Mouse (Mus musculus): ENCODE data around the gene Serpinb1a.
"Not testable (repeated sequence)": the region's sequence is repeated elsewhere in the genome, so short reads cannot be mapped to it uniquely, and the experiment has no call there.

Gene Serpinb1a

DNA sequence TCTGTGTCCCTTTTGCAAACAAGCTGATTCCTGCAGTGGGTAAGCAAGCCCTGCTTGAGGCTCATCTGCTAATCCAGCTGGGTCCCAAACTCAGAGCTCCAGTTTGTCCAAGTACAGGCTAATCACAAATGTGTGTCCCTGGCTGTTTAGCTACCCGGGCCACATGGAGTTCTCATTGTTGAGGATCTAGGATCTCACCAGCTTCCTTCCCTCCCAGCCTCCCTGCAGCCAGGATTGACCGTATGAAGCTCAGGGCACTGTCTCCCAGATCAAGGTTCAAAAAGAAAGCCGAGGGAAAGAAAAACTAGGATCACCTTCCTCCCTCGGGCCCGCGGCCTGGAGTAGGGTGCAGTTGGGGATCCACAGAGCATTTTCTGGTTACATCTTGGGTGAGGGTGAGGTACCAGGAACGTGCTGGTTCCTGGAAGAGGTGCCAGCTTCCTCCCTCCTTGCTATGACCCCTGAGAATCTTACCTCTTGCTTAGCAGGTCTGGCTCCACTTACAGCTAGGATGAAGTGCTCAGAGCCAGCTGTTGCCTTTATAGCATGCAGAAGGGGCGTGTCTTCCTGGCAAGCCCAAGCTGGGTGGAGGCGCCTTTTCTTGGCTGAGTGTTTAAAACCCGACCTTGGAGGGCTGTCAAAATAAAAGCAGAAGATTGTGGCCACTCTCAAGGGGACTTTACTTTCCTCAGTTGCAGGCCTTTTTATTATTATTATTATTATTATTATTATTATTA, at the start of gene Serpinb1a:
Serpinb1a (minus strand) TSS at position 518 of the 737 bp plus-strand sequence.
- DNase-seq (ENCODE audit: extremely low spot score, low spot score) = no peak

DNA sequence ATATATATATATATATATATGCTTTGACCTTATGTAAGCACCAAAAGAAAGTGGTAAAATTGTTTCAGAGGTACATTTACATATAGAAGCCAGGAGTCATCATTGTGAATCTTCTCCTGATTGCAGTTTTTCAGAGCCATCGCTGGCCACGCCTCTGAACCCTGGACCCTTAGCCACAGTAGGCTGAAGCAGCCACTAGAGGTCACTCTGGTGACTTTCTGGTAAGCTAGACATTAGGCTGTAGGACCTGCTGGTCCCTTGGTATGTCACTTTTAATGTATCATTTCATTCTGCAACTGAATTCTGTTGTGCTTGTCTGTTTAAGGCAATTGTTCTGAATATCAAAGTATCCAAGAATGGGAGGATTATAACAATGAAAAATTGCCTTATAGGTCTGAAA, 49.7 kb upstream of the Serpinb1a start:
- peak; percentile 39 for DNase-seq (ENCODE audit: extremely low spot score, low spot score)

DNA sequence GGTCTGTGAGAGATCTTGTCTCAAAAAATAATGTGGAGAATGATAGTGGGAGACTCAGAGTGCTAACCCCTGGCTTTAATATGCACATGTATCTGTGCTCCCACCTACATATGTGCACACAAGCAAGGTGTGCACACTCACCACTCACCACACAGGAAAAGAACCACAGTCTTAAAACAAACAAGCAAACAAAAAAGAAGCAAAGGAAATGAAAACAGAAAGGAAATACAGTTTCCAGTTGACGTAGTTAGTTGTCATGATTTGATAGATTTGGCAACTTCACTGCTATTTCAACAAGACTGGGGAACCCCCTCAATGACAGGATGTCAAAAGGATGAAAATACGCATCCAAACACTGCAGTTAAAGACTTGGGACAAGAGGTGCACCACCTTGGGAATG, 48.1 kb upstream of the Serpinb1a start:
- not testable (repeated sequence) for DNase-seq (ENCODE audit: extremely low spot score, low spot score)

DNA sequence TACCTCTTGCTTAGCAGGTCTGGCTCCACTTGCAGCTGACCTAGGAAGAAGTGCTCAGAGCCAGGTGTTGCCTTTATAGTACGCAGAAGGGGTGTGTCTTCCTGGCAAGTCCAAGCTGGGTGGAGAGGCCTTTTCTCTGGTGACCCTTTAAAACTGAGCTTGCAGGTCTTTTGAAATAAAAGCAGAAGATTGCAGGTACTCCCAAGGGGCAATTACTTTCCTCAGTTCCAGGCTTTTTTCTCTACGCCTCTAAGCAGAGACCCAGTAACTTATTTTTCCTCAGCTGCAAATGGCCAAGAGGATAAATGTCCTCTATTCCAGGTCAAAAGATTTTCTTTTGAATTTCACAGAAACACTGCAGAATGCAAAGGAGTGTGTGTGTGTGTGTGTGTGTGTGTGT, 47.1 kb upstream of the Serpinb1a start, which contains the start of gene Serpinb1c:
Serpinb1c (minus strand) TSS at position 101 of the 400 bp plus-strand sequence.
- DNase-seq (ENCODE audit: extremely low spot score, low spot score) = no peak

DNA sequence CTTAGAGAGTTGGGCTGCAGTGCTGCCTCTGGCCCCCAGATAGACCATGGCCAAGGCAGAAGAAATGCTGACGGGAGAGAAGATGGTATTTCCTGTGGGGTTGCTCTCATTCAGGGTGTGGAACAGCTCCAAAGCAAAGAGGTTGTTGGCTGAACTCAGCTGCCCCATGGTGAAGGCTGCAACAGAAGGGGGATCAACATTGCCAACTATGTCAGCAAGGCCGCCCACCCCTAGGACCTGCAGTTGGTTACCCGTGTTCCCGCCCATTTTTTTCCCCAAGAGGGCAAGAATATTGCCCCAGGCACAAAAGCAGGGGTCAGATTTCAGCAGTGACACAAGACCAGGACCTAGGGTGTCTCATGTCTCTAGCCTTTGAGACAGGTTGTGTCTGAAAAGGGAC, 45.9 kb upstream of the Serpinb1a start:
- no peak for DNase-seq (ENCODE audit: extremely low spot score, low spot score)

DNA sequence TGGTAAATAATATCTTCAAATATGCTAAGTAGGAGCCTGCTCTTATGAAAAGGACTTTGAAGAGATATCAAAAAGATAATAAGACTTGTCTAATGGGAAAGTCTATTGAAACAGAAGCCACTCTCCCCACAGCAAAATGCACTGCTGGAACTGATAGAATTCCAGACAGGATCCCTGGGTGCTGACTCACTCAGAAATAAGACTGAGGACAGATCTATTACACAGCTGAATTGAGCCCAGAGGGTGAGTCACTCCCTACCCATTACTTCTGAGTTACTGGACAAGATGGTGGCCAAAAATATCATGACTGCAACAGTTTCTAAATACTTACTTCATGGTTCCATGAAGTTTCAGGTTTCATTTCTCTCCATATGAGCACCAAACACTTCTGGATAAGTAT, 33.8 kb upstream of the Serpinb1a start:
- DNase-seq (ENCODE audit: extremely low spot score, low spot score) = no peak

DNA sequence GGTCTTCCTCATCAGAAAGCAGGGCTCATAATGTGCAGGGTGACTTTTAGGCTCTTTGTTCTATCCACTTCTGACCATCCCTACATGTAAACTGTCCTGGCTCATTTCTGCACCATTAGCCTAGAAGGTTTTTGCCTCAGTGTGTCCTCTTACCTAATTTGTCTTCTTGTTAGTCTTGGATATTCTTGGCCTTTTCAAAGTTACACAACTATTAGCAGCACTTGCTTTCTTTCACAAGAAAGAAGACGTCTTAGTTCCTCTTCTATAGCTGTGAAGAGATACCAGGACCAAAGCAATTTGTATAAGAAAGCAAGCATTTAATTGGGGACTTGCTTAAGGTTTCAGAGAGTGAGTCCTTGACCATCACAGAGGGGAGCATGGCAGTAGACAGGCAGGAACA, 22.9 kb upstream of the Serpinb1a start:
- no peak for DNase-seq (ENCODE audit: extremely low spot score, low spot score)

DNA sequence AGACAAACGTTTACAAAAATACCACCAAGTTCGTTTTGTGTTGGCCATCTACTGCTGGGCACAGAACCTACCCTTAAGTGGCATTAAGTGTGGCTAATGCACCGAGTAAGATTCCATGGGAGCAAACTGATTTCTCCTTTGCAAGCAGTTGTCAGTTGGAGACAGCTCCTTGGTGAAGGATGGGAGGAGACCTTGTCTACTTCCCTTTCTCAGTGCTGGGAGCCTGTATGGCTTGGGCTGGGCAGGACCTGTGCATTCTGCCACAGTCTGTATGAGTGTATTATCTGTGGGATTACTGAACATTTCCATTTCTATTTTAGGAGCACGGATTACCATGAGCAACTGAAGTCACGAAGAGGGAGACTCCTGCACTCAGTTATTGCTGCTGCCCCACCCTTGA, 17.9 kb upstream of the Serpinb1a start:
- DNase-seq (ENCODE audit: extremely low spot score, low spot score) = no peak

DNA sequence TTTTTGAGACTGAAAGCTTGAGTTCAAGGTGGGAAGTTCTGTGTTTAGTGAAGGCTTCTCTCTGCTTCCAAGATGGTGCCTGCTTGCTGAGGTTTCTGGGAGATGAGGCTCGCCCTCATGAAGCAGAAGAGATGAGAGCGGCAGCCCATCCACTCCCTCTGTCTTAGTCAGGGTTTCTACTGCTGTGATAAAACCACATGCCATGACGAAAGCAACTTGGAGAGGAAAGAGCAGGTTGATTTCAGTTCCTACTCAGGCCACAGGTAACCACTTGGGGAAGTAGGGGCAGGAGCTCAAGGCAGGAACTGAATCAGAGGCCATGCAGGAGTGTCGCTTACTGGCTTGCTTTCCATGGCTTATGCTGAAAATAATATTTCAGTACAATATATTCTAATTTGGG, 17.2 kb upstream of the Serpinb1a start:
- DNase-seq (ENCODE audit: extremely low spot score, low spot score) = not testable (repeated sequence)

DNA sequence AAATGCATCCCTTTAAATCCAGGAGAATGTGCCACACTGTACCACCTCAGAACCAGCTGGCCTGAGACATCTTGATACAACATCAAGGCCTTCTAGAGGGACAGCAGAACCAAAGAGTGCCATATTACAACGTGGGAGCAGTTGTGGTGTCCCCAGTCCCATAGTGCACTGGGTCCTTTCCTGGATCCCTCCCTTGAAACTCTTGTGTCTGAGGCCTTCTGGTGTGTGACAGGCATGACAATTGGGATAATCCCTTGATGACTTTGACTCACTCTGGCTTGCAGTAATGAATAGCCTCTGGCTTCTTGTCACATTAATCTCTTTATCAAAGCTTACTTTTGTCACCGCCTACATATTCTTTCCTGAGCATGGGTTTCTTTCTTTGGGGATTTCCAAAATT, 16.0 kb upstream of the Serpinb1a start:
- no peak for DNase-seq (ENCODE audit: extremely low spot score, low spot score)

DNA sequence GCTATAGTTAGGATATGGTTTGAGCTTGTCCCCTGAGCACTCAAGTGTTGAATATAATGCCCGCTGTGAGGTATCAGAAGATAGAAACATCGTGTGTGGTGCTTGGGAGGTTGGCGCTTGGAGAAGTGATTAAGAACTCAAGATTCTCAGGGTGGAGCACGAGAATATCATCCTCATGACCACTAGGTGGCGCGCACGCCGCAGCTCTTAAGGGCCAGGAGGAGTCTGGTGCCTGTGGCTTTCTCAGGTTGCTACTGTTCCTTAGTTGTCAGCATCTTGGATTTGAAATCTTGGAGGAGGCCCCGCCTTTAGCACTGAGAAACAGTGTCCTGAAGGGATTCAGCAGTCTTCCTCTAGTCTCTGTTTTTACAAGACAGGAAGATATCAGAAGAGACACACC, 15.5 kb upstream of the Serpinb1a start:
- peak; percentile 63 for DNase-seq (ENCODE audit: extremely low spot score, low spot score)

DNA sequence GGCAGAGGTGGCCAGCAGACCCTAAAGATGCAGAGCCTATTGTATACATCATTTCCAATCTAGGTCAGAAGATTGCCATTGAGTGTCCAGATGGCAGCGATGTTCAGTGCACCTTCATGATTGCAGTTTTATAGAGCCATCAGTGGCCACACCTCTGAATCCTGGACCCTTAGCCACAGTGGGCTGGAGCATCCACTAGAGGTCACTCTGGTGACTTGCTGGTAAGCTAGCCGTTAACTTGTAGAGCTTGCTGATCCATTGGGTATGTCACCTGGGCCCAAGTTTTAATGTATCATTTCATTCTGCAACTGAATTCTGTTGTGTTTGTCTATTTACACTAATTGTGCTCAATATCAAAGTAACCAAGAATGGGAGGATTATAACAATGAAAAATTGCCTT, 14.6 kb upstream of the Serpinb1a start:
- DNase-seq (ENCODE audit: extremely low spot score, low spot score) = no peak

DNA sequence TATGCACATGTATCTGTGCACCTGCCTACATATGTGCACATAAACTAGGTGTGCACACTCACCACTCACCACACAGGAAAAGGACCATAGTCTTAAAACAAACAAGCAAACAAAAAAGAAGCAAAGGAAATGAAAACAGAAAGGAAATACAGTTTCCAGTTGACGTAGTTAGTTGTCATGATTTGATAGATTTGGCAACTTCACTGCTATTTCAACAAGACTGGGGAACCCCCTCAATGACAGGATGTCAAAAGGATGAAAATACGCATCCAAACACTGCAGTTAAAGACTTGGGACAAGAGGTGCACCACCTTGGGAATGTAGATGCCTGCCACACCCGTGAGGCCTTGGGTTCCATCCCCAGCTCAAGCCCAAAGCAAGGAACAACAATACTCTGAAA, 13.5 kb upstream of the Serpinb1a start:
- DNase-seq (ENCODE audit: extremely low spot score, low spot score) = not testable (repeated sequence)

DNA sequence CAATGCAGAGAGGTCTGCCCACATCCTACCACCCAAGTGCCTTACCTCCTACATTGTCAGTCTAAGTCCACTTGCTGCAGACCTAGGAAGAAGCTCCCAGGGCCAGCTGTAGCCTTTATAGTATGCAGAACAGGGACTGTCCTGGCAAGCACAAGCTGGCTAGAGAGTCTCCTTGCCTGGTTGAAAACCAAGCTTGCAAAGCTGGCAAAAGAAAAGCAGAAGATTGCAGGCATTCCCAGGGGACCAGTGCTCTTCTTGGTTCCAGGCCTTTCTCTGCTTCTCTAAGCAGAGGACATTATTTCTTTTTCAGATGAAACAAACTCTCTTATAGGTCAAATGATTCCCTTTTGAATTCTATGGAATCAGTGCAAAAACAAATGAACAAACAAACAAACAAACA, 12.5 kb upstream of the Serpinb1a start:
- no peak for DNase-seq (ENCODE audit: extremely low spot score, low spot score)

DNA sequence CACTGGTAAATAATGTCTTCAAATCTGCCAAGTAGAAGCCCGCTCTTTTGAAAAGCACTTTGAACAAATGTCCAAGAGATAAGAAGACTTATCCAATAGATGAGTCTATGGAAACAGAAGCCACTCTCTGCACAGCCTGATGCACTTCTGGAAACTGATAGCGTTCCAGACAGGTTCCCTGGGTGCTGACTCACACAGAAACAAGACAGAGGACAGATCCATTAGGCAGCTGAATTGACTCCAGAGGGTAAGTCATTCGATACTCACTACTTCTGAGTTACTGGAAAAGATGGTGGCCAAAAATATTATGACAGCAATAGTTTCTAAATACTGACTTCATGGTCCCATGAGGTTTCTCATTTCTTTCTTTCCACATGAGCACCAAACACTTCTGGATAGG, 9.8 kb upstream of the Serpinb1a start:
- DNase-seq (ENCODE audit: extremely low spot score, low spot score) = no peak

DNA sequence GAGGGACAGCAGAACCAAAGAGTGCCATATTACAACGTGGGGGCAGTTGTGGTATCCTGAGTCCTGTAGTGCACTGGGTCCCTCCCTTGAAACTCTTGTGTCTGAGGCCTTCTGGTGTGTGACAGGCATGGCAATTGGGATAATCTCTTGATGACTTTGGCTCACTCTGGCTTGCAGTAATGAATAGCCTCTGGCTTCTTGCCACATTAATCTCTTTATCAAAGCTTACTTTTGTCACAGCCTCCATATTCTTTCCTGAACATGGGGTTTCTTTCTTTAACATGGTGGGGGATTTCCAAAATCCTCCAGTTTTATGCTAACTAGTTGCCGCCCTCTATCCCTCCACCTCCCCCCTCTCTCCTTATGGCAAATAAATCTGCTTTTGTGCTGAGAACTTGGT, 2.1 kb upstream of the Serpinb1a start:
- no peak for DNase-seq (ENCODE audit: extremely low spot score, low spot score)

DNA sequence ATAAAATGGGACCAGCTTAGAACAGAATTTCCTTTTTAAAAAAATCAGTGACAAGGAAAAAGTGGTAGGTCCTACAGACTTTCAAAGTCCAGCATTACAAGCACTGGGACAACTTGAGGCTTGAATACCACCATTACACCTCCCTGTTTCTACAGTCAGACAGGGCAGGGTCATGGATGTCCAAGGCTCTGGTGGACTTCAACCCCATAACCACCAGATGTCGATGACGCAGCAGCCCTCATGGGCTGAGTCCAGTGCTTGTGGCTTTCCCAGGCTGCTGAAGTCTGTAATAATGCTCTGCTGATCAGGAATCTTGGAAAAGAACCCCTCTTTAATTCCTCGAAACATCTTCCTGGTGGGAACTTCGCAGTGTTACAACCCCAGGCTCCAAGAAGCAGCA, 1.6 kb upstream of the Serpinb1a start:
- DNase-seq (ENCODE audit: extremely low spot score, low spot score) = no peak

DNA sequence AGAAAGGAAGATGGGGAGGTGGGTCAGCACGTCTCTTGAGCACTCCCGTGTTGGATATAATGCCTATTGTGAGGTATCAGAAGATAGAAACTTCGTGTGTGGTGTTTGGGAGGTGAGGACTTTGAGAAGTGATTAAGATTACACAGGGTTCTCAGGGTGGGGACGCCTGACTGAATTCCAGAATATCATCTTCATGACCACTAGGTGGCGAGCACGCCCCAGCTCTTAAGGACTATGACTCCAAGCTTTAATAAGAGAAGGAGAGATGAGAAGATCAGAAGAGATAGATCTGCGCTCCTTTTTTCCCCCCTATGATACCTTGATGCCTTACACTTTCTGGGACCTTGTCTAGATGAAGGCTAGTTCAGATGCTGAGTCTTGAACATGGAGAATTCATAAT, 982 bp upstream of the Serpinb1a start:
- peak; percentile 31 for DNase-seq (ENCODE audit: extremely low spot score, low spot score)

DNA sequence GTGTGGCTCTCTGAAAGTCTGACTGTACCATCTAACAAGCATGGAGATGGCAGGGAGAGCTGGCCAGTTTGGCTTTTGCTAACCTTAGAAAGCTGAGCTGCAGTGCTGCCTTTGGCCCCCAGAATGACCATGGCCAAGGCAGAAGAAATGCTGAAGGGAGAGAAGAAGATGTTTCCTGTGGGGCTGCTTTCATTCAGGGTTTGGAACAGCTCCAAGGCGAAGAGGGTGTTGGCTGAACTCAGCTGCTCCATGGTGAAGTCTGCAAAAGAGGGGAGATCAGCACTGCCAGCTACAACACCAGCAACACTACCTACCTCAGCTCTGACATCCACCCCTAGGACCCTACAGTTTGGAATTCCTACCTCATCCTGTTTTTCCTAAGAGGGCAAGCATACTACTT, 829 bp downstream of the Serpinb1a start:
- no peak for DNase-seq (ENCODE audit: extremely low spot score, low spot score)

DNA sequence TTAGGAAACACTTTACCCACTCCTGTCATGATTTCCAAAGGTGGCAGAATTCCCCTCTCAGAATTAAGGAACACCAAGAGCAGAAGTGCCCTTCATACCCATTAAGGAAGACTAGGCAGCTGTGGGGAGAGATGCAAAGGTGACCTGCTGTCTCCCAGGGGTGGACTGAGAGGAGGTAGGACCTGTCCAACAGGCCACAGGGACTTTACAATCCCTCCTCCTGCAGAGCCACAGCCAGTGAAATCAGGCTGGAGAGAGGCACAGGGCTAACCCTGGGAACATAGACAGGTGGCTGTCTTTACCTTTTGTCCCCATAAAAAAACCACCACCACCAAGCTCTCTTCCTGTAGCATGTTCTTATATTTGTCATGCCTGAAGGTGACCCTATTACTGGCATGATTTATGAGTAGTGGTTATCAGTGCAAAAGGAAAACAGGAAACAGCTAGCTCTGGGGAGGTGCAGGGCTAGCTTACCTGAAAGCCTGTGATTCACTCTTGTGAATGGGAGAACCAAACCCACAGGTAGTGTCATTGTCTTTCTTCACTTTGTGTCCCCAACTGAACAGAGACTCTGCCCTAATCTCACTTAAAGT, 1.4 kb downstream of the Serpinb1a start:
- no peak for DNase-seq (ENCODE audit: extremely low spot score, low spot score)

DNA sequence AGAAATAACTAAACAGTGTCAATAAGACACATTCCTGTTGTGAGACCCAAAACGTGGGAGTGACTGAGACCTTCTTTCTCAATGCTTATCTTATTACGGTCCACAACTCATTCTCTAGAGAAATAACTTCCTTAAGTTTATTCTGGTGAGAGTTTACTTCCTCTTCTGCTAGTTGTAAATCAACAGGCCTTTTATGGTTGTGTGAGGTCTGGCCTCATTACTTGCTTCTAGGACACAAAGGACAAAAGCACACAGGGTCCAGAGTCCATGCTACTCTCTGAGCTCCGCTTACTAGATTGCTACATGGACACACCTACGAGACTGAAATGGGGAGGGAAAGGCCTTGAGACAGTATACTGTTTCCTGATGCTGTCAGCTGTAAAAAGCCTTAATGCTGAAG, 1.9 kb downstream of the Serpinb1a start:
- DNase-seq (ENCODE audit: extremely low spot score, low spot score) = no peak

DNA sequence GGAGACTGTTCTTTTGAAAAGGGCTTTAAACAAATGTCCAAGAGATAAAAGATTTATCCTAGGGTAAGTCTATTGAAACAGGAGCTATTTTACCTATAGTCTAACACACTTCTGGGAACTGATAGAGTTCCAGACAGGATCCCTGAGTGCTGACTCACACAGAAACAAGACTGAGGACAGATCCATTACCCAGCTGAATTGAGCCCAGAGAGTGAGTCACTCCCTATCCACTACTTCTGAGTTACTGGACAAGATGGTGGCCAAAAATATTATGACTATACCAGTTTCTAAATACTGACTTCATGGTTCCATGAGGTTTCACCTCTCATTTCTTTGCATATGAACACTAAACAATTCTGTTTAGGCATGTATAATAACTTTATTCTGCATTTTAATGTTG, 4.8 kb downstream of the Serpinb1a start:
- no peak for DNase-seq (ENCODE audit: extremely low spot score, low spot score)

DNA sequence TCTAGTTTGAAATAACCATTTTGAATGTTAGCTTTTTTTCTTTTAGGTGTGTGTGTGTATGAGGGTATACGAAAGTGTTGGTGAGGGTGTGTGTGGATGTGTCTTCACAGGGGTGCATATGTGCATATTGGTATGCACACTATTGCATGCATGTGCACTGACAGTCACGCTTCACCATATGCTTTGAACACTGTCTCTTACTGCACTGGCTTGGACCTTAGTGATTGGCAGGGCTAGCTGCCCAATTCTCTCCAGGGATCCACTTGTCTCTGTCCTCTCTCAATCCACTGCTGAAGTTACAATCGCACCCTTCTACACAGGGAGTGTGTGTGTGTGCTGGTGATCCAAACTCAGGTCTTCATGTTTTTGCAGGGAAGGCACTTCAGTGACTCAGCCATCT, 9.6 kb downstream of the Serpinb1a start:
- DNase-seq (ENCODE audit: extremely low spot score, low spot score) = no peak
